Mouse (Mus musculus): ENCODE measurements around the gene Adgrl4. TPM values are rescaled to one million over a fixed set of nuclear protein-coding genes. Genes with fewer than 3 reads are reported as not detected.

Gene Adgrl4
- polyA plus RNA-seq, 1 experiment: not detected

DNA sequence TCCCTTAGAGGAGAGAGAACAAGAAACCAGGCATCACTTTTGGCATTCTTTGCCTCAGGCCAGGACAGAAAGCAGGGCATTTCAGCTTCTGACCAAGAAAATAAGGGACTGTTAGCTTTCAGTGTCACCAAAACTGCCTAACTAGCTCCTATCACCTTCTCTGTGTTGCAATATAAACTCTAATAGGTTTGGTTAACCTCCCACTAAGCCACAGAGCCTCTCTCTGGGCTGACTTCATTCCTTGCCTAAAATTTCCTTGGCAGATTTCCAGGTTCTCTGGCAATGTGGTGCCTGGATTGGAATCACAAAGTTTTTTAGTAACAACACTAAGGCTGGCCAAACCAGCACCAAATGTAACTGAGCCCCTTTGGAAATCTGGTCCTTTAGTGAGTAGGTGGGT is 154.2 kb downstream of the Adgrl4 start:
- no peaks in the 10 kb centered on the region for H3K27me3 ChIP-seq (ENCODE audit: control insufficient read depth)
- no peak overlapping the region for H3K4me3 ChIP-seq (replicated peaks)
- H3K9me3 ChIP-seq (ENCODE audit: control insufficient read depth, low read length): no peaks in the 10 kb centered on the region
- no peaks in the 10 kb centered on the region for H3K36me3 ChIP-seq (ENCODE audit: control insufficient read depth)
- TF ChIP-seq TAL1 (IDR thresholded peaks at IDR 0.05; ENCODE audit: low read length) (no peak), GATA1 (IDR thresholded peaks at IDR 0.05; ENCODE audit: low read length) (no peak)
- H3K4me1 ChIP-seq (ENCODE audit: control insufficient read depth): no peaks in the 10 kb centered on the region
